Mouse (Mus musculus): ENCODE results near the gene Actr1b. TPM values are rescaled to one million over a fixed set of nuclear protein-coding genes. Genes with fewer than 3 reads are reported as not detected.

Actr1b gene
- polyA plus RNA-seq, 1 experiment from 2014 or later, result 135 TPM

Small RNA genes within 50 kb of the gene (microRNA-seq; reads per million reads assigned to microRNA genes)
- gene Gm24133, result not detected

Other genes starting within 250 kb of the Actr1b start
- 12.4 and 14.0 TPM in 2 replicates for gene Cnnm4, start 242.8 kb downstream of the Actr1b start, polyA plus RNA-seq (2014; fragmentation: Nextera tagmentation; extraction: Ambion mirVana)
- gene Cnnm3, start 202.6 kb downstream of the Actr1b start, polyA plus RNA-seq (2014; fragmentation: Nextera tagmentation; extraction: Ambion mirVana), result 5.2 and 5.6 TPM in 2 replicates
- 7.1 and 7.2 TPM in 2 replicates for gene Ankrd23, start 177.5 kb downstream of the Actr1b start, polyA plus RNA-seq (2014; fragmentation: Nextera tagmentation; extraction: Ambion mirVana)
- 0.28 TPM in 1 of 2 replicates, not detected in the other for gene Gm42417, start 175.0 kb downstream of the Actr1b start, polyA plus RNA-seq (2014; fragmentation: Nextera tagmentation; extraction: Ambion mirVana)
- 15.3 and 16.2 TPM in 2 replicates for gene Ankrd39, start 167.0 kb downstream of the Actr1b start, polyA plus RNA-seq (2014; fragmentation: Nextera tagmentation; extraction: Ambion mirVana)
- 3.6 and 4.6 TPM in 2 replicates for gene Sema4c, start 156.1 kb downstream of the Actr1b start, polyA plus RNA-seq (2014; fragmentation: Nextera tagmentation; extraction: Ambion mirVana)
- 0.30 TPM in 1 of 2 replicates, not detected in the other for gene Fam178b, start 31.2 kb downstream of the Actr1b start, polyA plus RNA-seq (2014; fragmentation: Nextera tagmentation; extraction: Ambion mirVana)
- 528 and 531 TPM in 2 replicates for gene Cox5b, start 23.0 kb downstream of the Actr1b start, polyA plus RNA-seq (2014; fragmentation: Nextera tagmentation; extraction: Ambion mirVana)
- not detected in 2 replicates for gene 4933424G06Rik, start 4.3 kb downstream of the Actr1b start, polyA plus RNA-seq (2014; fragmentation: Nextera tagmentation; extraction: Ambion mirVana)
- gene Zap70, start 47.4 kb upstream of the Actr1b start, polyA plus RNA-seq (2014; fragmentation: Nextera tagmentation; extraction: Ambion mirVana), result 0.32 and 1.3 TPM in 2 replicates
- 19.3 and 19.5 TPM in 2 replicates for gene Tmem131, start 229.2 kb upstream of the Actr1b start, polyA plus RNA-seq (2014; fragmentation: Nextera tagmentation; extraction: Ambion mirVana)

Data from neural tube, embryonic 11.5 days (tissue).